Comparison of ENCODE assay signal across 11 mouse cellular contexts in genomic region chr12:111450359-111450758, GRCm38 (mm10). TPM values are rescaled to one million over a fixed set of nuclear protein-coding genes. Genes with fewer than 3 reads are reported as not detected.
DNase-seq lines count a peak whose midpoint lies in the region; TF ChIP-seq lines count a peak whose summit lies in the region.
"Had no signal": no experiment of that assay in that cellular context is flagged by ENCODE, and none has a peak within 500 bp of the region (broad histone marks: within the 10 kb centered on the region; RNA-seq: fewer than 3 reads in every experiment).

No protein-coding gene starts in this region.

- peak overlapping the region; percentile 46 for H3K4me3 ChIP-seq in gastrocnemius, adult 2 months
- H3K4me3 ChIP-seq: forebrain, embryonic 10.5 days; limb, embryonic 13.5 days had no signal

- H3K27ac ChIP-seq in gastrocnemius, adult 2 months: peak overlapping the region; percentile 72
- H3K27ac ChIP-seq: forebrain, embryonic 10.5 days; limb, embryonic 13.5 days had no signal

- intact Hi-C loops in gastrocnemius, adult 2 months (cut with DNase I): no loop called here

- TF ChIP-seq CTCF in gastrocnemius, adult 2 months (IDR thresholded peaks at IDR 0.05): no peak

- peak; percentile 83 for DNase-seq in gastrocnemius, adult 2 months
- DNase-seq in gastrocnemius, postnatal 4 days (ENCODE audit: low spot score in 2 of 2): no peak
- peak; percentile 65 to 78 for DNase-seq in gastrocnemius, adult 8-10 months (ENCODE audit: low spot score in 2 of 2)
- peak; percentile 93 for DNase-seq in kidney, adult 11 months
- DNase-seq in lung, postnatal 10 days: peak; percentile 62
- no peak for DNase-seq in cerebellum, adult 9-10 months
- DNase-seq in retina, postnatal 1 day: no peak
- DNase-seq in left cerebral cortex, adult 18-20 months (ENCODE audit: low spot score in 2 of 2): no peak
- DNase-seq: cerebellum, postnatal 14 days had no signal

RNA-seq across cellular contexts. Expression of gene Tnfaip2, which starts 8.1 kb away (rescaled TPM):
- total RNA-seq in gastrocnemius, adult 2 months (2021): 10 to 100 TPM; 29.1 to 54.8 TPM
- 10 to 100 TPM in 1 of 2 experiments, 1 to 10 TPM in 1; 7.0 to 10.2 TPM for total RNA-seq in gastrocnemius, postnatal 4 days (2021)
- 10 to 100 TPM; 17.0 to 41.0 (median 32.6) TPM for total RNA-seq in gastrocnemius, adult 8-10 months (2022)
- 1 to 10 TPM in 1 of 2 experiments, under 1 TPM in 1; 0.51 to 1.0 TPM for total RNA-seq in left cerebral cortex, adult 18-20 months (2021)

RNA-seq across cellular contexts. Expression of gene Exoc3l4, which starts 33.5 kb away (rescaled TPM):
- 1 to 10 TPM in 1 of 2 experiments, under 1 TPM in 1; 0.56 to 1.5 TPM for total RNA-seq in gastrocnemius, adult 2 months (2021)
- total RNA-seq in gastrocnemius, postnatal 4 days (2021): 1 to 10 TPM; 5.0 to 6.1 TPM
- 1 to 10 TPM in 3 of 4 experiments, under 1 TPM in 1; 0.72 to 3.2 (median 2.7) TPM for total RNA-seq in gastrocnemius, adult 8-10 months (2022)
- 1 to 10 TPM; 2.2 to 2.7 TPM for total RNA-seq in left cerebral cortex, adult 18-20 months (2021)

RNA-seq across cellular contexts. Expression of gene Gm266, which starts 35.3 kb away (rescaled TPM):
- under 1 TPM; 0.20 to 0.33 TPM for total RNA-seq in gastrocnemius, adult 2 months (2021)
- total RNA-seq in gastrocnemius, postnatal 4 days (2021): 1 to 10 TPM; 6.9 to 7.5 TPM
- total RNA-seq in gastrocnemius, adult 8-10 months (2022): under 1 TPM in 3 of 4 experiments, not detected in 1; 0.27 to 0.34 (median 0.31) TPM
- 1 to 10 TPM; 3.4 to 5.0 TPM for total RNA-seq in left cerebral cortex, adult 18-20 months (2021)

RNA-seq across cellular contexts. Expression of gene Lbhd2, which starts 43.8 kb away (rescaled TPM):
- not detected for total RNA-seq in gastrocnemius, adult 2 months (2021)
- total RNA-seq in gastrocnemius, postnatal 4 days (2021): under 1 TPM in 1 of 2 experiments, not detected in 1; 0.59 TPM
- total RNA-seq in gastrocnemius, adult 8-10 months (2022): not detected
- 1 to 10 TPM; 2.2 to 3.7 TPM for total RNA-seq in left cerebral cortex, adult 18-20 months (2021)

Comparison
In these comparisons a context has a peak if more than half of its experiments do, and no peak if none do; other contexts are left out.
1. DNase-seq: peak in gastrocnemius, adult 2 months (single experiment), gastrocnemius, adult 8-10 months (2 of 2), kidney, adult 11 months (single experiment) and lung, postnatal 10 days (single experiment); none in gastrocnemius, postnatal 4 days (0 of 2), cerebellum, adult 9-10 months (single experiment), retina, postnatal 1 day (single experiment) and left cerebral cortex, adult 18-20 months (0 of 2).